Mouse (Mus musculus): Measurements from ENCODE around the gene Usp49. TPM values are rescaled to one million over a fixed set of nuclear protein-coding genes. Genes with fewer than 3 reads are reported as not detected.
A peak's percentile ranks its signal among the peaks of the same experiment; 100 is the strongest.

Usp49 gene
- polyA plus RNA-seq, 1 experiment from 2014 or later = 6.3 TPM

- peak overlapping the region; percentile 90 for H3K4me2 ChIP-seq
- H3K9ac ChIP-seq (ENCODE audit: low read length) = peak overlapping the region; percentile 88
- peak overlapping the region; percentile 94 for H3K27ac ChIP-seq (ENCODE audit: low read depth, low read length)
- DNase-seq (ENCODE audit: low spot score, missing footprints) = peak; percentile 99
- H3K36me3 ChIP-seq (ENCODE audit: control insufficient read depth, insufficient read depth, low read length) = peaks cover 3% of the 10 kb centered on the region; the same call in 1 of the 2 replicates
- H3K9me3 ChIP-seq (ENCODE audit: control insufficient read depth, low read length) = no peaks in the 10 kb centered on the region
- no peaks in the 10 kb centered on the region for H3K27me3 ChIP-seq (ENCODE audit: control insufficient read depth, insufficient read depth, low read length)
- WGBS = under 1% methylated on average over 62 of the region's 63 CpGs
- peak; percentile 95 for ATAC-seq (ENCODE audit: low FRiP score)
- H3K4me1 ChIP-seq (ENCODE audit: control insufficient read depth, insufficient read depth, low read length) = peaks cover 27% of the 10 kb centered on the region
- peak overlapping the region; percentile 72 for H3K4me3 ChIP-seq (ENCODE audit: low read depth, low read length)
These were observed 1.4 kb upstream of the Usp49 start for GRCm38 (mm10) chr17:47628851-47629676.

DNA sequence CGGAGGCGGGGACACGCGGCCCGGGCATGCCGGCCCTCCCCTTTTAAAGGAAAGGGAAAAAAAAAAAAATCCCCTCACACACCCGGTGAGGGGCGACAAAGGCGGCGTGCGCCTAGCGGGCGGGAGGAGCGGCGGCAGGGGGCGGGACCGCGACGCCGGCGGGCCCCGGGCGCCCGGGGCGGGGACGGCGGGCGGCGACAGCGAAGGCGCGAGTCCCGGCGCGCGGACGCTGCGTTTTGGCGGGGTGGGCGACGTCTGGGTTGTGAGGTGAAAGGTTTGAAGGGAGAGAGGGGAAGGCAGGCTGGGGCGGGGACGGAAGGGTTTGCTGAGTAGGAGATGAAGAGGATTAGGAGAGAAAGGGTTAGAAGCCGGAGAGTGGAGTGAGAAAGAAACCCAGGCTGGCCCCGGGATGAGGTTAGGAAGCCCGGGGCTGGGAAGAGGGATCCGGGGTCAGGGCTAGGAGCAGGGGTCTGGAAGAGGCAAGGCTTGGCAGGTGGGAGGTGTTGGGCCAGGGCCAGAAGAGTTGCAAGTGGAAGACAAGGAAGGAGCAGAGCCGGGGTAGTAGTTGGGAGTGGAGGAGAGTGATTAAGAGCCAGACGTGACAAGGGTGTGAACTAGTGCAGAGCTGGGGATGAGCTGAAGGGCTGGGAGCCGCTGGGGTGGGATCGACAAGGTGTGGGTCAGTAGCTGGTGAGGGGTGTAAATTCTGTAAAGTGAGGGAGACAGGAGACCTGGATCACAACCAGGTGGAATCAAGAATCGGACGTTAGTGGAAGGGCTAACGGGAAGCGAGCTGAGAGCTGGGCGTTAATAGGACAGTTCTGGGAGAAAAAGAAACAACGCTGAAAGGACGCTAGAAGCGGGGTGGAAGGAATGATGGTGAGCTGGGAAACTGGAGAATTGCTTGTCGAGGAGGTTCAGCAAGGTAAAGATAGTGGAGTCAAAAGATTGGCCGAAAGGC lies 493 bp upstream of the Usp49 start:
- DNase-seq (ENCODE audit: low spot score, missing footprints) (peak; percentile 97), ATAC-seq (ENCODE audit: low FRiP score) (peak; percentile 69)
- Histone ChIP-seq H3K4me1 (ENCODE audit: control insufficient read depth, insufficient read depth, low read length) (peaks cover 27% of the 10 kb centered on the region), H3K9me3 (ENCODE audit: control insufficient read depth, low read length) (no peaks in the 10 kb centered on the region), H3K27me3 (ENCODE audit: control insufficient read depth, insufficient read depth, low read length) (no peaks in the 10 kb centered on the region), H3K27ac (ENCODE audit: low read depth, low read length) (peak overlapping the region; percentile 94), H3K36me3 (ENCODE audit: control insufficient read depth, insufficient read depth, low read length) (no peaks in the 10 kb centered on the region), H3K9ac (ENCODE audit: low read length) (peak overlapping the region; percentile 88), H3K4me2 (peak overlapping the region; percentile 90), H3K4me3 (ENCODE audit: low read depth, low read length) (peak overlapping the region; percentile 72)
- WGBS = under 1% methylated on average over 56 of the region's 61 CpGs

- Histone ChIP-seq H3K27me3 (ENCODE audit: control insufficient read depth, insufficient read depth, low read length) (no peaks in the 10 kb centered on the region), H3K9ac (ENCODE audit: low read length) (no peak overlapping the region), H3K27ac (ENCODE audit: low read depth, low read length) (no peak overlapping the region), H3K9me3 (ENCODE audit: control insufficient read depth, low read length) (no peaks in the 10 kb centered on the region), H3K36me3 (ENCODE audit: control insufficient read depth, insufficient read depth, low read length) (peaks cover 2% of the 10 kb centered on the region; the same call in 1 of the 2 replicates), H3K4me3 (ENCODE audit: low read depth, low read length) (no peak overlapping the region), H3K4me2 (no peak overlapping the region; the same call in 1 of the 2 replicates), H3K4me1 (ENCODE audit: control insufficient read depth, insufficient read depth, low read length) (peaks cover 27% of the 10 kb centered on the region)
- WGBS = 77% methylated on average over 4 of the region's 4 CpGs
- no peak for ATAC-seq (ENCODE audit: low FRiP score)
- no peak for DNase-seq (ENCODE audit: low spot score, missing footprints)
These were observed 1.8 kb downstream of the Usp49 start for GRCm38 (mm10) chr17:47632181-47632840.

DNA sequence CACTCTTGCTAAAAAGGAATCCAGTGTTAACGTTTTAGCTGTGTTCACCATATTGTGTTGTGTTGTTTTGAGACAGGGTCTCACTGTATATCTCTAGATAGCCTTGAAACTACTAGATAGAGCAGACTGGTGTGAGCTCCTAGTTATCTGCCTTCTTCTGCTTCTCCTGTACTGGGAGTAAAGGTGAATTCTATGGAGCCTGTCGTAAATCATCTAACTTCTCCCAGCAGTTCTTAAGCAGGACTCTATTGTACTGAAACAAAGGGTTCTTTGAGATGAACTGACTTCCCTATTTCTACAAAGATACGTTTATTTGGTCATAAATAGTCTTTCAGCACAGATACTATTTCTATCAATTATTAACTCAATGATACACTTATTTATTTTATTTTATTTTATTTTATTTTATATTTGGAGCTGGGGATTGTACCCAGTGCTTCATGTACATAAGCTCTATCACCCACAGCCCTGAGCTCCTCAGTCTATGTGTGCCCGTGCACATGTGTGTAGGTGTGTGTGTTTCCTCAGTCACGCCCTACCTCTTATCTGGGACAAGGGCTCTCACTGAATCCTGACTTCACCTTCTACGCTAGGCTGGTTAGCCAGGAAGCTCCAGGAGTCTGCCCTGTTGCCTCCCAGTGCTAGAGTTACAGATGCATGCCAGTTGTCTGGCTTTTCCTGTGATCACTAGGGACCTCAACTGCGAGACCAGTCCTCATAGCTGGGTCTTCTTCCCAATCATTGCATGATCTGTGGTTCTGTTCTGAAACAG lies 3.7 kb downstream of the Usp49 start:
- DNase-seq (ENCODE audit: low spot score, missing footprints) = no peak
- H3K36me3 ChIP-seq (ENCODE audit: control insufficient read depth, insufficient read depth, low read length) = peaks cover 2% of the 10 kb centered on the region; the same call in 1 of the 2 replicates
- H3K4me2 ChIP-seq = no peak overlapping the region
- peaks cover 27% of the 10 kb centered on the region for H3K4me1 ChIP-seq (ENCODE audit: control insufficient read depth, insufficient read depth, low read length)
- H3K4me3 ChIP-seq (ENCODE audit: low read depth, low read length) = no peak overlapping the region
- H3K27ac ChIP-seq (ENCODE audit: low read depth, low read length) = no peak overlapping the region
- no peak overlapping the region for H3K9ac ChIP-seq (ENCODE audit: low read length)
- no peak for ATAC-seq (ENCODE audit: low FRiP score)
- 84% methylated on average over 7 of the region's 7 CpGs for WGBS
- no peaks in the 10 kb centered on the region for H3K9me3 ChIP-seq (ENCODE audit: control insufficient read depth, low read length)
- no peaks in the 10 kb centered on the region for H3K27me3 ChIP-seq (ENCODE audit: control insufficient read depth, insufficient read depth, low read length)

GRCm38 (mm10) chr17:47642992-47643391 lies 12.5 kb downstream of the Usp49 start:
- Histone ChIP-seq H3K4me1 (ENCODE audit: control insufficient read depth, insufficient read depth, low read length) (peaks cover 6% of the 10 kb centered on the region; the same call in 1 of the 2 replicates), H3K27me3 (ENCODE audit: control insufficient read depth, insufficient read depth, low read length) (no peaks in the 10 kb centered on the region), H3K36me3 (ENCODE audit: control insufficient read depth, insufficient read depth, low read length) (no peaks in the 10 kb centered on the region), H3K9me3 (ENCODE audit: control insufficient read depth, low read length) (no peaks in the 10 kb centered on the region), H3K27ac (ENCODE audit: low read depth, low read length) (no peak overlapping the region), H3K4me3 (ENCODE audit: low read depth, low read length) (no peak overlapping the region), H3K9ac (ENCODE audit: low read length) (no peak overlapping the region), H3K4me2 (no peak overlapping the region)
- WGBS = 82% methylated on average over 2 of the region's 2 CpGs
- DNase-seq (ENCODE audit: low spot score, missing footprints) (no peak), ATAC-seq (ENCODE audit: low FRiP score) (no peak)

DNA sequence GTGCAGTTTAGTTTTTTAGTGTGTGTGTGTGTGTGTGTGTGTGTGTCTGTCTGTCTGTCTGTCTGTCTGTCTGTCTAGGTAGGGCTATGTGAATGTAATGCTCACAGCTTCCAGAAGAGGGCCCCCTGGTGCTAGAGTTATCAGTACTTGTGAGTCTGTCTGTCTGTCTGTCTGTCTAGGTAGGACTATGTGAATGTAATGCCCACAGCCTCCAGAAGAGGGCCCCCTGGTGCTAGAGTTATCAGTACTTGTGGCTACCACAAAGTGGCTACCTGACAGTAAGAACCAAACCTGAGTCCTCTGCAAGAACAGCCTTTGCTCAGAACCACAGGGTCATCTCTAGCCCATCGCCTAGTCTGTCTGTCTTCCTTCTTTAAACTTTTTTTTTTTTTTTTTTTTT lies 16.2 kb downstream of the Usp49 start:
- no peaks in the 10 kb centered on the region for H3K36me3 ChIP-seq (ENCODE audit: control insufficient read depth, insufficient read depth, low read length)
- ATAC-seq (ENCODE audit: low FRiP score) (no peak), DNase-seq (ENCODE audit: low spot score, missing footprints) (peak; percentile 94)
- 63% methylated on average over 1 of the region's 1 CpGs for WGBS
- no peak overlapping the region for H3K27ac ChIP-seq (ENCODE audit: low read depth, low read length)
- no peak overlapping the region for H3K4me2 ChIP-seq
- H3K9ac ChIP-seq (ENCODE audit: low read length) = no peak overlapping the region
- no peaks in the 10 kb centered on the region for H3K9me3 ChIP-seq (ENCODE audit: control insufficient read depth, low read length)
- H3K27me3 ChIP-seq (ENCODE audit: control insufficient read depth, insufficient read depth, low read length) = no peaks in the 10 kb centered on the region
- H3K4me3 ChIP-seq (ENCODE audit: low read depth, low read length) = no peak overlapping the region
- peaks cover 6% of the 10 kb centered on the region for H3K4me1 ChIP-seq (ENCODE audit: control insufficient read depth, insufficient read depth, low read length)

- ATAC-seq (ENCODE audit: low FRiP score) (0 out of 2 replicates have a peak, but pooled peaks have one; percentile 33), DNase-seq (ENCODE audit: low spot score, missing footprints) (no peak)
- Histone ChIP-seq H3K4me2 (peak overlapping the region; percentile 7; the same call in 1 of the 2 replicates), H3K4me3 (ENCODE audit: low read depth, low read length) (no peak overlapping the region), H3K36me3 (ENCODE audit: control insufficient read depth, insufficient read depth, low read length) (no peaks in the 10 kb centered on the region), H3K27ac (ENCODE audit: low read depth, low read length) (peak overlapping the region; percentile 61), H3K27me3 (ENCODE audit: control insufficient read depth, insufficient read depth, low read length) (no peaks in the 10 kb centered on the region), H3K9me3 (ENCODE audit: control insufficient read depth, low read length) (no peaks in the 10 kb centered on the region), H3K9ac (ENCODE audit: low read length) (peak overlapping the region; percentile 12; the same call in 1 of the 2 replicates), H3K4me1 (ENCODE audit: control insufficient read depth, insufficient read depth, low read length) (peaks cover 10% of the 10 kb centered on the region)
- 43% methylated on average over 4 of the region's 4 CpGs for WGBS
These were observed 18.5 kb downstream of the Usp49 start for GRCm38 (mm10) chr17:47648966-47649365.

DNA sequence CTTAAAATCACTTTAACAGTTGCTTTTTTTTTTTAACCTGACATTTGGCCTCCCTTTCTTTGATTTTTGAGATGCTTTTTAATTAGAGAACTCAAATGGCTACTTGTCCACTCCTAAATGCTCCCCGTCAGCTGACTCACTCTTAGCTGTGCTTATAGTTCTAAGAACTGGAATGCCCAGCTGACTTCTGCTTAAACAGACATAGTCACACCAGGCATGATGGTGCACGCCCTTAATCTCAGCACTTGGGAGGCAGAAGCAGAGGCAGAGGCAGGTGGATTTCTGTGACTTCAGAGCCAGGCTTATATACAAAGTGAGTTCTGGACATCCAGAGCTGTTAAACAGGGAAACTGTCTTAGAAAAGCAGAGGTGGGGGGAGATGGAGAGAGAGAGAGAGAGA lies 21.5 kb downstream of the Usp49 start:
- no peaks in the 10 kb centered on the region for H3K27me3 ChIP-seq (ENCODE audit: control insufficient read depth, insufficient read depth, low read length)
- peaks cover 10% of the 10 kb centered on the region for H3K4me1 ChIP-seq (ENCODE audit: control insufficient read depth, insufficient read depth, low read length)
- DNase-seq (ENCODE audit: low spot score, missing footprints) = no peak
- H3K9ac ChIP-seq (ENCODE audit: low read length) = no peak overlapping the region
- no peak overlapping the region for H3K4me3 ChIP-seq (ENCODE audit: low read depth, low read length)
- H3K4me2 ChIP-seq = no peak overlapping the region
- H3K36me3 ChIP-seq (ENCODE audit: control insufficient read depth, insufficient read depth, low read length) = no peaks in the 10 kb centered on the region
- no peaks in the 10 kb centered on the region for H3K9me3 ChIP-seq (ENCODE audit: control insufficient read depth, low read length)
- H3K27ac ChIP-seq (ENCODE audit: low read depth, low read length) = peak overlapping the region; percentile 48; the same call in 1 of the 2 replicates
- 72% methylated on average over 2 of the region's 2 CpGs for WGBS
- no peak for ATAC-seq (ENCODE audit: low FRiP score)

All from midbrain, embryonic 11.5 days (tissue).